Mouse (Mus musculus) MEL (cell line): ENCODE results near the gene Ehbp1. TPM values are rescaled to one million over a fixed set of nuclear protein-coding genes. Genes with fewer than 3 reads are reported as not detected.

Experiments used
- DNase-seq: peaks from one replicate; pipeline ENCODE4 v3.0.0; 2011; ENCODE audit warnings: low read depth, low spot score
- H3K27ac ChIP-seq: 2 replicates; pipeline ENCODE4 v1.5.1; 2012; ENCODE audit warnings: low read depth, mild to moderate bottlenecking, control low read depth, low read length, moderate library complexity; ENCODE audit not compliant: control insufficient read depth
- H3K27me3 ChIP-seq, 2 experiments: fragments of 150-350 bp in 1 of 2; sonication (generic) in 1 of 2; 2 replicates each; pipeline ENCODE4 v1.6.1; 2012; ENCODE audit warnings: low read length in 2 of 2, mild to moderate bottlenecking in 2 of 2, improper control_type of control experiment in 1 of 2, moderate library complexity in 1 of 2; ENCODE audit not compliant: insufficient read depth in 2 of 2, control insufficient read depth in 1 of 2
- H3K36me3 ChIP-seq, 2 experiments: 2 replicates each; pipeline ENCODE4 v1.6.1; 2012 to 2014; ENCODE audit warnings: low read length in 2 of 2, improper control_type of control experiment in 1 of 2, inconsistent platforms in 1 of 2, mild to moderate bottlenecking in 1 of 2; ENCODE audit not compliant: insufficient read depth in 2 of 2, control insufficient read depth in 1 of 2
- H3K4me1 ChIP-seq, 2 experiments: fragments of 150-350 bp in 1 of 2; sonication (generic) in 1 of 2; 2 replicates each; pipeline ENCODE4 v1.6.1; 2012; ENCODE audit warnings: low read length in 2 of 2, improper control_type of control experiment in 1 of 2, mild to moderate bottlenecking in 1 of 2; ENCODE audit not compliant: insufficient read depth in 2 of 2, control insufficient read depth in 1 of 2
- H3K4me3 ChIP-seq, 2 experiments: fragments of 150-350 bp in 1 of 2; sonication (generic) in 1 of 2; 2 replicates each; pipeline ENCODE4 v1.5.1; 2012; ENCODE audit warnings: low read depth in 2 of 2, low read length in 2 of 2, mild to moderate bottlenecking in 2 of 2, moderate library complexity in 2 of 2, control low read depth in 1 of 2, improper control_type of control experiment in 1 of 2; ENCODE audit not compliant: control insufficient read depth in 1 of 2, insufficient read depth in 1 of 2
- H3K79me2 ChIP-seq: 2 replicates; pipeline ENCODE4 v1.6.1; 2012; ENCODE audit warnings: mild to moderate bottlenecking, low read length, moderate library complexity; ENCODE audit not compliant: control insufficient read depth, poor library complexity, insufficient read depth
- H3K9ac ChIP-seq: 2 replicates; pipeline ENCODE4 v1.6.1; 2012; ENCODE audit warnings: low read depth, mild to moderate bottlenecking, control low read depth, low read length, moderate library complexity; ENCODE audit not compliant: control insufficient read depth, poor library complexity, severe bottlenecking
- H3K9me3 ChIP-seq: fragments of 150-350 bp; sonication (generic); replicated peaks from 2 replicates; pipeline ENCODE4 v1.6.1; 2012; ENCODE audit warnings: mild to moderate bottlenecking, low read length, improper control_type of control experiment, moderate library complexity; ENCODE audit not compliant: insufficient read depth
- BHLHE40 ChIP-seq: IDR thresholded peaks from 2 replicates; pipeline ENCODE4 v1.6.1; 2012; ENCODE audit warnings: low read depth, mild to moderate bottlenecking, inconsistent platforms, low read length, improper control_type of control experiment, borderline replicate concordance
- CHD2 ChIP-seq: IDR thresholded peaks from 2 replicates; pipeline ENCODE4 v1.6.1; 2011; ENCODE audit warnings: low read length, improper control_type of control experiment
- CTCF ChIP-seq, 3 experiments: IDR thresholded peaks in 2 of 3; conservative IDR thresholded peaks in 1 of 3; 2 replicates each; pipeline ENCODE4 v1.5.1; 2011 to 2012; ENCODE audit warnings: low read length in 3 of 3, low read depth in 2 of 3, mild to moderate bottlenecking in 2 of 3, improper control_type of control experiment in 1 of 3, inconsistent platforms in 1 of 3, mixed read lengths in 1 of 3, moderate library complexity in 1 of 3; ENCODE audit not compliant: control insufficient read depth in 1 of 3, insufficient read depth in 1 of 3, poor library complexity in 1 of 3, severe bottlenecking in 1 of 3
- ELF1 ChIP-seq: IDR thresholded peaks from 2 replicates; pipeline ENCODE4 v1.6.1; 2014; ENCODE audit warnings: low read depth, mild to moderate bottlenecking, inconsistent platforms, low read length, improper control_type of control experiment, moderate library complexity
- EP300 ChIP-seq, 2 experiments: IDR thresholded peaks; 2 replicates each; pipeline ENCODE4 v1.6.1; 2011; ENCODE audit warnings: improper control_type of control experiment in 2 of 2, low read length in 2 of 2, low read depth in 1 of 2, mild to moderate bottlenecking in 1 of 2
- HCFC1 ChIP-seq: IDR thresholded peaks from 2 replicates; pipeline ENCODE4 v1.6.1; 2012; ENCODE audit warnings: low read depth, mild to moderate bottlenecking, inconsistent platforms, low read length, improper control_type of control experiment, moderate library complexity
- MAZ ChIP-seq: IDR thresholded peaks from 2 replicates; pipeline ENCODE4 v1.6.1; 2012; ENCODE audit warnings: low read depth, mild to moderate bottlenecking, inconsistent platforms, low read length, improper control_type of control experiment
- MXI1 ChIP-seq: IDR thresholded peaks from 2 replicates; pipeline ENCODE4 v1.6.1; 2011; ENCODE audit warnings: mild to moderate bottlenecking, low read depth, low read length, improper control_type of control experiment
- MYB ChIP-seq: IDR thresholded peaks from 2 replicates; pipeline ENCODE4 v1.6.1; 2011; ENCODE audit warnings: mild to moderate bottlenecking, low read depth, low read length, improper control_type of control experiment
- NELFE ChIP-seq: IDR thresholded peaks from 2 replicates; pipeline ENCODE4 v1.6.1; 2011; ENCODE audit warnings: low read depth, low read length, improper control_type of control experiment
- SIN3A ChIP-seq: IDR thresholded peaks from 2 replicates; pipeline ENCODE4 v1.6.1; 2012; ENCODE audit warnings: low read length, improper control_type of control experiment, inconsistent platforms
- TBP ChIP-seq: IDR thresholded peaks from 2 replicates; pipeline ENCODE4 v1.8.0; 2011; ENCODE audit warnings: low read depth, low read length, improper control_type of control experiment
- UBTF ChIP-seq: IDR thresholded peaks from 2 replicates; pipeline ENCODE4 v1.6.1; 2012; ENCODE audit warnings: low read depth, mild to moderate bottlenecking, inconsistent platforms, low read length, improper control_type of control experiment, moderate library complexity, borderline replicate concordance; ENCODE audit not compliant: insufficient read depth
- USF2 ChIP-seq, 2 experiments: IDR thresholded peaks; 2 replicates each; pipeline ENCODE4 v1.6.1; 2011 to 2012; ENCODE audit warnings: improper control_type of control experiment in 2 of 2, low read length in 2 of 2, borderline replicate concordance in 1 of 2, inconsistent platforms in 1 of 2, low read depth in 1 of 2, mild to moderate bottlenecking in 1 of 2; ENCODE audit not compliant: insufficient read depth in 1 of 2
- ZC3H11A ChIP-seq: IDR thresholded peaks from 2 replicates; pipeline ENCODE4 v1.6.1; 2012; ENCODE audit warnings: low read depth, mild to moderate bottlenecking, inconsistent platforms, low read length, improper control_type of control experiment
- polyA plus RNA-seq, 2 experiments: library from polyadenylated mRNA; stranded (reverse) in 1 of 2; unstranded in 1 of 2; fragments of >175 nt in 1 of 2; fragments of >200 nt in 1 of 2; gene quantifications; 2 replicates each; pipeline versions ENCODE4 v1.2.1 to v1.2.4; 2012; ENCODE audit warnings: low replicate concordance in 2 of 2, low read depth in 1 of 2; ENCODE audit not compliant: insufficient read length in 2 of 2, insufficient read depth in 1 of 2, missing spikeins in 1 of 2
- total RNA-seq: library from RNA; depleted of rRNA; stranded (reverse); fragments of 300-350 nt; gene quantifications from 2 replicates; pipeline ENCODE4 v1.2.3, GENCODE M21; 2012

Gene Ehbp1
- total and polyA plus RNA-seq, 3 experiments = 3.6 to 3.7 TPM; not detected in 1

DNA sequence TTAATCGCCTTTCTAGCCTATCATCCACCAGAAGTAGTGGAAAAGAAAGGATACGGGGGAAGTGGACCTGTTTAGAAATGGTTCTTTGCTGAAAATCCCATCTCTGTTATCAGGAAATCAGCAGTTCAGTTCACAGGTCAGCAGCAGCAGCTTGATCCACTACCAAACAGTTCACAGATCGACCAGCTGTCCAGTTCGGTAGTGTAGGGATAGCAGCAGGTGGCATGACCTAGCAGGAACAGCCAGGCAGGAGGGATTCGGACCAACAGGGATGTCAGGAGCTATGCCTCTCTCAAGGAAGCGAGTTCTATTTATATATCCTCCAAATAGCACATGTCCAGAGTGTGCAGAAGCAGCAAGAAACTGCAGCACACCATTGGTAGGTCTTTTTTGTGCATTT, 40.9 kb downstream of the Ehbp1 start:
- no peak overlapping the region for H3K9ac ChIP-seq
- no peaks in the 10 kb centered on the region for H3K9me3 ChIP-seq
- H3K4me1 ChIP-seq = no peaks in the 10 kb centered on the region
- H3K79me2 ChIP-seq = no peaks in the 10 kb centered on the region
- H3K36me3 ChIP-seq = no peaks in the 10 kb centered on the region
- DNase-seq = no peak
- TF ChIP-seq EP300 (IDR thresholded peaks at IDR 0.05; ENCODE audit: low read depth in 1 of 2, low read length in 2 of 2) (no peak), ELF1 (no peak), MAZ (no peak), ZC3H11A (no peak), CHD2 (no peak), NELFE (no peak), MYB (no peak), CTCF (IDR thresholded peaks at IDR 0.05 in 2 of 3, conservative IDR thresholded peaks at IDR 0.05 in 1 of 3; ENCODE audit: control insufficient read depth in 1 of 3, insufficient read depth in 1 of 3, low read depth in 2 of 3, low read length in 3 of 3, poor library complexity in 1 of 3, severe bottlenecking in 1 of 3) (no peak), TBP (no peak), BHLHE40 (no peak), SIN3A (no peak)
- H3K4me3 ChIP-seq = no peak overlapping the region
- H3K27me3 ChIP-seq = peaks cover 1 to 9% of the 10 kb centered on the region in 2 experiments
- no peak overlapping the region for H3K27ac ChIP-seq

DNA sequence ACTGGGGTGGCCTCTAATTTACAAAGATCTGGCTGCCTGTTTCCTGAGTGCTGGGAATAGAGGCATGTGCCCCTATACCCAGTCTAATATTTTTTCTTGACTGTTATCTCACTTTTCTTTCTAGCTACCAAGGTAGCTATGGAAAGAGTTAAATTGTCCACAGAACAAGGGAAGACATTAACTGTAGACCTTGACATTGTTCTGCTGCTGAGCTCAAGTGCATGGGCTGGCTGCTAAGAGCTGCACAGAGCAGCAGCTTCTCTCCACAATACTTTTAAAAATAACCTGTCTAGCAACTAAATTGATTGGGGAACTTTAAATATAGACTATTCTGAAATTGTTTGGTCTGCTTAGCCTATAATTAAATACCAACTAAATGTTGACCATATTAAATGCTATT, 52.9 kb downstream of the Ehbp1 start:
- DNase-seq = no peak
- peaks cover 0 to 13% of the 10 kb centered on the region in 2 experiments; a peak in 1 of 4 replicates for H3K4me1 ChIP-seq
- no peak overlapping the region for H3K9ac ChIP-seq
- TF ChIP-seq HCFC1 = no peak
- TF ChIP-seq USF2 (IDR thresholded peaks at IDR 0.05; ENCODE audit: borderline replicate concordance in 1 of 2, insufficient read depth in 1 of 2, low read depth in 1 of 2, low read length in 2 of 2) = no peak
- TF ChIP-seq UBTF = no peak
- H3K79me2 ChIP-seq = peaks cover 1% of the 10 kb centered on the region; the same call in 1 of the 2 replicates
- no peaks in the 10 kb centered on the region; a peak in 2 of 4 replicates for H3K27me3 ChIP-seq
- no peak overlapping the region for H3K27ac ChIP-seq
- H3K4me3 ChIP-seq = no peak overlapping the region
- H3K36me3 ChIP-seq = no peaks in the 10 kb centered on the region; a peak in 1 of 4 replicates
- no peaks in the 10 kb centered on the region for H3K9me3 ChIP-seq

DNA sequence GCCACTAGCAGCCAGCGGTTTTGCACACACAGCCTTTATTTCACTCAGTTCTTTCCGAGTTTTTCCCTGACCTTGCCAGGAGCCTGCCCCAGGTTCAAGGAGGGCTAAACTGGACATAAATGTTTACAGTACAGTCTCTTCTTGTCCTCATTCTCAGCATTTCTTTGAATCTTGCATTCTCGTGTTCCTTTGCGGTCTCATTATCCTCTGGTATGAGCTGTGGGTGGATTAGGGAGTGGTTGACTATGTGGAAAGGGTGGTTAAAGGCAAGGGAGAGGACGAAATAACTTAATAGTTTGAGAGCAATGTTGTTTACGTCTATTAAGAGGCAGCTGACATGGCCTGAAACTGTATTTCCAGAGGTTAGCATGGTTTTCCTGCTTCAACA, 54.6 kb downstream of the Ehbp1 start:
- peak overlapping the region; percentile 67 to 71 for H3K4me3 ChIP-seq
- TF ChIP-seq EP300 (IDR thresholded peaks at IDR 0.05; ENCODE audit: low read depth in 1 of 2, low read length in 2 of 2) (no peak), MXI1 (0 out of 2 replicates have a peak, but pooled peaks have one; percentile 6)
- TF ChIP-seq, all 39 proteins: peak for 1
- H3K27me3 ChIP-seq = no peaks in the 10 kb centered on the region; a peak in 1 of 4 replicates
- peaks cover 1% of the 10 kb centered on the region; the same call in 1 of the 2 replicates for H3K79me2 ChIP-seq
- DNase-seq = no peak
- no peak overlapping the region for H3K27ac ChIP-seq
- no peaks in the 10 kb centered on the region for H3K9me3 ChIP-seq
- peaks cover 0 to 13% of the 10 kb centered on the region in 2 experiments; a peak in 2 of 4 replicates for H3K4me1 ChIP-seq
- H3K36me3 ChIP-seq = no peaks in the 10 kb centered on the region; a peak in 1 of 4 replicates
- H3K9ac ChIP-seq = peak overlapping the region; percentile 47
